Mouse (Mus musculus) embryonic facial prominence, embryonic 15.5 days (tissue): ENCODE data around the gene Slf2. TPM values are rescaled to one million over a fixed set of nuclear protein-coding genes. Genes with fewer than 3 reads are reported as not detected.

ENCODE experiments used
- ATAC-seq: fragments of 200-750 bp; cut with Nextera tagmentation; 2 replicates; pipeline ENCODE4 v1.8.0; 2017; ENCODE audit warnings: low read depth, moderate TSS enrichment; ENCODE audit not compliant: insufficient number of reproducible peaks, low FRiP score, low TSS enrichment
- H3K27ac ChIP-seq: fragments of 300-500 bp; sonication (generic); replicated peaks from 2 replicates; pipeline ENCODE4 v1.5.1; 2015; ENCODE audit warnings: mild to moderate bottlenecking, inconsistent platforms
- H3K27me3 ChIP-seq: fragments of 300-500 bp; sonication (generic); 2 replicates; pipeline ENCODE4 v1.6.1; 2015; ENCODE audit warnings: inconsistent platforms
- H3K36me3 ChIP-seq: fragments of 300-500 bp; sonication (generic); 2 replicates; pipeline ENCODE4 v1.6.1; 2015; ENCODE audit warnings: mild to moderate bottlenecking, inconsistent platforms
- H3K4me1 ChIP-seq: fragments of 300-500 bp; sonication (generic); 2 replicates; pipeline ENCODE4 v1.6.1; 2015; ENCODE audit warnings: inconsistent platforms
- H3K4me2 ChIP-seq: fragments of 300-500 bp; sonication (generic); replicated peaks from 2 replicates; pipeline ENCODE4 v1.6.1; 2015; ENCODE audit warnings: mild to moderate bottlenecking, inconsistent platforms
- H3K4me3 ChIP-seq: fragments of 300-500 bp; sonication (generic); replicated peaks from 2 replicates; pipeline ENCODE4 v1.5.1; 2015; ENCODE audit warnings: mild to moderate bottlenecking, inconsistent platforms
- H3K9ac ChIP-seq: fragments of 300-500 bp; sonication (generic); 2 replicates; pipeline ENCODE4 v1.6.1; 2015; ENCODE audit warnings: inconsistent platforms
- H3K9me3 ChIP-seq: fragments of 300-500 bp; sonication (generic); replicated peaks from 2 replicates; pipeline ENCODE4 v1.6.1; 2016; ENCODE audit warnings: inconsistent platforms
- WGBS: fragments of 180-500 bp; shearing (Covaris S2); methylation state at CpG from one replicate; pipeline ENCODE4 v1.1.7; 2015; 5-methylcytosine and 5-hydroxymethylcytosine counted together
- polyA plus RNA-seq: library from polyadenylated mRNA; unstranded; fragments of >200 nt; fragmentation: Nextera tagmentation; extraction: Ambion mirVana; gene quantifications from 2 replicates; pipeline ENCODE4 v1.2.1, GENCODE M21; 2015

Gene Slf2
- polyA plus RNA-seq, 1 experiment from 2014 or later = 27.1 TPM

GRCm38 (mm10) chr19:45014335-45014971 lies 83.5 kb downstream of the Slf2 start, which contains the start of gene Lzts2:
Gene Lzts2, plus strand, starts transcription at chr19:45014414.
- Histone ChIP-seq H3K36me3 (peaks cover 24% of the 10 kb centered on the region), H3K27me3 (no peaks in the 10 kb centered on the region), H3K9me3 (no peaks in the 10 kb centered on the region), H3K4me3 (peak within 1 kb of the TSS; percentile 67), H3K4me2 (peak within 1 kb of the TSS; percentile 86), H3K27ac (peak within 1 kb of the TSS; percentile 100), H3K9ac (peak within 1 kb of the TSS; percentile 54), H3K4me1 (peaks cover 58% of the 10 kb centered on the region)
- no peak for ATAC-seq
- WGBS = 3% methylated on average over 10 of the region's 10 CpGs

GRCm38 (mm10) chr19:45014981-45015402 lies 84.0 kb downstream of the Slf2 start:
- Histone ChIP-seq H3K4me2 (peak overlapping the region; percentile 86), H3K27ac (peak overlapping the region; percentile 100), H3K27me3 (no peaks in the 10 kb centered on the region), H3K36me3 (peaks cover 19% of the 10 kb centered on the region), H3K4me3 (peak overlapping the region; percentile 67), H3K9ac (peak overlapping the region; percentile 54), H3K9me3 (no peaks in the 10 kb centered on the region), H3K4me1 (peaks cover 64% of the 10 kb centered on the region)
- ATAC-seq = no peak; the same call in 1 of the 2 replicates
- WGBS = under 1% methylated on average over 25 of the region's 25 CpGs

- Histone ChIP-seq H3K9ac (peak overlapping the region; percentile 54), H3K4me1 (peaks cover 71% of the 10 kb centered on the region), H3K9me3 (no peaks in the 10 kb centered on the region), H3K36me3 (peaks cover 12% of the 10 kb centered on the region), H3K27me3 (no peaks in the 10 kb centered on the region), H3K4me2 (peak overlapping the region; percentile 86), H3K4me3 (peak overlapping the region; percentile 67), H3K27ac (peak overlapping the region; percentile 100)
- ATAC-seq = no peak
- under 1% methylated on average over 34 of the region's 34 CpGs for WGBS
Measured at GRCm38 (mm10) chr19:45015518-45016281, 84.7 kb downstream of the Slf2 start.

GRCm38 (mm10) chr19:45016341-45017215 lies 85.6 kb downstream of the Slf2 start:
- peak overlapping the region; percentile 67 for H3K4me3 ChIP-seq
- H3K9ac ChIP-seq = peak overlapping the region; percentile 54; the same call in 1 of the 2 replicates
- peak overlapping the region; percentile 100 for H3K27ac ChIP-seq
- WGBS = under 1% methylated on average over 18 of the region's 18 CpGs
- H3K27me3 ChIP-seq = no peaks in the 10 kb centered on the region
- ATAC-seq = peak; percentile 67
- no peaks in the 10 kb centered on the region for H3K9me3 ChIP-seq
- peaks cover 8% of the 10 kb centered on the region for H3K36me3 ChIP-seq
- peaks cover 80% of the 10 kb centered on the region for H3K4me1 ChIP-seq
- H3K4me2 ChIP-seq = peak overlapping the region; percentile 86

GRCm38 (mm10) chr19:45017216-45017771 lies 86.3 kb downstream of the Slf2 start:
- WGBS = 0% methylated on average over 19 of the region's 27 CpGs
- H3K4me2 ChIP-seq = peak overlapping the region; percentile 86
- H3K4me1 ChIP-seq = peaks cover 83% of the 10 kb centered on the region
- peak overlapping the region; percentile 67 for H3K4me3 ChIP-seq
- no peaks in the 10 kb centered on the region for H3K9me3 ChIP-seq
- peak overlapping the region; percentile 37; the same call in 1 of the 2 replicates for H3K9ac ChIP-seq
- H3K27ac ChIP-seq = peak overlapping the region; percentile 100
- peaks cover 9% of the 10 kb centered on the region for H3K36me3 ChIP-seq
- no peaks in the 10 kb centered on the region for H3K27me3 ChIP-seq
- peak; percentile 52 for ATAC-seq

- peaks cover 77% of the 10 kb centered on the region for H3K4me1 ChIP-seq
- H3K36me3 ChIP-seq = peaks cover 15% of the 10 kb centered on the region
- no peaks in the 10 kb centered on the region for H3K9me3 ChIP-seq
- WGBS = under 1% methylated on average over 46 of the region's 48 CpGs
- peak overlapping the region; percentile 78 for H3K9ac ChIP-seq
- peak overlapping the region; percentile 67 for H3K4me3 ChIP-seq
- peak overlapping the region; percentile 86 for H3K4me2 ChIP-seq
- peak overlapping the region; percentile 100 for H3K27ac ChIP-seq
- no peaks in the 10 kb centered on the region for H3K27me3 ChIP-seq
- ATAC-seq = peak; percentile 74
Measured at GRCm38 (mm10) chr19:45017909-45018308, 87.0 kb downstream of the Slf2 start.

GRCm38 (mm10) chr19:45018351-45018831 lies 87.4 kb downstream of the Slf2 start:
- no peaks in the 10 kb centered on the region for H3K27me3 ChIP-seq
- H3K4me1 ChIP-seq = peaks cover 72% of the 10 kb centered on the region
- H3K27ac ChIP-seq = peak overlapping the region; percentile 100
- peaks cover 17% of the 10 kb centered on the region for H3K36me3 ChIP-seq
- peak overlapping the region; percentile 67 for H3K4me3 ChIP-seq
- peak overlapping the region; percentile 78 for H3K9ac ChIP-seq
- 0% methylated on average over 13 of the region's 13 CpGs for WGBS
- H3K4me2 ChIP-seq = peak overlapping the region; percentile 86
- no peak for ATAC-seq
- H3K9me3 ChIP-seq = no peaks in the 10 kb centered on the region

- Histone ChIP-seq H3K27ac (peak overlapping the region; percentile 11; the same call in 1 of the 2 replicates), H3K4me2 (peak overlapping the region; percentile 24), H3K9ac (0 out of 2 replicates have a peak overlapping the region, but pooled peaks have one; percentile 10), H3K4me1 (peaks cover 60% of the 10 kb centered on the region), H3K4me3 (peak overlapping the region; percentile 10), H3K9me3 (no peaks in the 10 kb centered on the region), H3K27me3 (no peaks in the 10 kb centered on the region), H3K36me3 (peaks cover 35% of the 10 kb centered on the region)
- ATAC-seq = no peak
- 53% methylated on average over 6 of the region's 6 CpGs for WGBS
Measured at GRCm38 (mm10) chr19:45020348-45020747, 89.4 kb downstream of the Slf2 start.

GRCm38 (mm10) chr19:45021362-45021761 lies 90.4 kb downstream of the Slf2 start:
- ATAC-seq = no peak
- Histone ChIP-seq H3K9me3 (no peaks in the 10 kb centered on the region), H3K4me1 (peaks cover 58% of the 10 kb centered on the region), H3K4me3 (no peak overlapping the region), H3K27me3 (no peaks in the 10 kb centered on the region), H3K4me2 (no peak overlapping the region), H3K9ac (no peak overlapping the region), H3K27ac (0 out of 2 replicates have a peak overlapping the region, but pooled peaks have one; percentile 17), H3K36me3 (peaks cover 45% of the 10 kb centered on the region)
- 90% methylated on average over 15 of the region's 15 CpGs for WGBS

GRCm38 (mm10) chr19:45023993-45024392 lies 93.0 kb downstream of the Slf2 start:
- no peak overlapping the region for H3K9ac ChIP-seq
- no peaks in the 10 kb centered on the region for H3K9me3 ChIP-seq
- 81% methylated on average over 11 of the region's 11 CpGs for WGBS
- peaks cover 51% of the 10 kb centered on the region for H3K4me1 ChIP-seq
- no peak overlapping the region for H3K27ac ChIP-seq
- ATAC-seq = no peak
- H3K36me3 ChIP-seq = peaks cover 64% of the 10 kb centered on the region
- H3K4me3 ChIP-seq = no peak overlapping the region
- no peak overlapping the region for H3K4me2 ChIP-seq
- no peaks in the 10 kb centered on the region for H3K27me3 ChIP-seq
